Mouse (Mus musculus) liver, postnatal 0 days (tissue): ENCODE data around the gene Carmil2.

Experiments used
- CTCF ChIP-seq: sonication (generic); IDR thresholded peaks from 2 replicates; pipeline ENCODE4 v1.5.1; 2016; ENCODE audit warnings: antibody characterized with exemption, low read depth
- EP300 ChIP-seq: IDR thresholded peaks from 2 replicates; pipeline ENCODE4 v1.6.1; 2016; ENCODE audit warnings: antibody characterized with exemption, low read depth, mild to moderate bottlenecking

GRCm38 (mm10) chr8:105686551-105686950 lies 477 bp downstream of the Carmil2 start:
- TF ChIP-seq CTCF = no peak
- TF ChIP-seq EP300 = no peak
